Mouse (Mus musculus): ENCODE data around the gene Lancl3.

Gene Lancl3

GRCm38 (mm10) chrX:9248911-9249310 lies 49.2 kb downstream of the Lancl3 start:
- no peaks in the 10 kb centered on the region for H3K9me3 ChIP-seq (ENCODE audit: low read length)
- TF ChIP-seq POU5F1 (IDR thresholded peaks at IDR 0.05; ENCODE audit: borderline replicate concordance, low read length) (no peak), NANOG (IDR thresholded peaks at IDR 0.05; ENCODE audit: borderline replicate concordance, low read length) (no peak), CTCF (conservative IDR thresholded peaks at IDR 0.05; ENCODE audit: low read length) (no peak)
- H3K36me3 ChIP-seq (ENCODE audit: insufficient read depth, low read length), result no peaks in the 10 kb centered on the region
- no peak overlapping the region for H3K4me3 ChIP-seq (replicated peaks; ENCODE audit: low read length)
- H3K4me1 ChIP-seq (replicated peaks; ENCODE audit: low read depth, low read length), result no peaks in the 10 kb centered on the region
- H3K27me3 ChIP-seq (ENCODE audit: insufficient read depth, low read length), result no peaks in the 10 kb centered on the region

- Histone ChIP-seq H3K4me3 (replicated peaks; ENCODE audit: low read length) (no peak overlapping the region), H3K27me3 (ENCODE audit: insufficient read depth, low read length) (no peaks in the 10 kb centered on the region), H3K4me1 (replicated peaks; ENCODE audit: low read depth, low read length) (peaks cover 12% of the 10 kb centered on the region), H3K9me3 (ENCODE audit: low read length) (no peaks in the 10 kb centered on the region), H3K36me3 (ENCODE audit: insufficient read depth, low read length) (no peaks in the 10 kb centered on the region)
- TF ChIP-seq POU5F1 (IDR thresholded peaks at IDR 0.05; ENCODE audit: borderline replicate concordance, low read length) (no peak), NANOG (IDR thresholded peaks at IDR 0.05; ENCODE audit: borderline replicate concordance, low read length) (no peak), CTCF (conservative IDR thresholded peaks at IDR 0.05; ENCODE audit: low read length) (no peak)
Measured at GRCm38 (mm10) chrX:9253990-9254389, 54.3 kb downstream of the Lancl3 start.

- Histone ChIP-seq H3K9me3 (ENCODE audit: low read length) (no peaks in the 10 kb centered on the region), H3K4me3 (replicated peaks; ENCODE audit: low read length) (no peak overlapping the region), H3K27me3 (ENCODE audit: insufficient read depth, low read length) (no peaks in the 10 kb centered on the region), H3K4me1 (replicated peaks; ENCODE audit: low read depth, low read length) (peaks cover 12% of the 10 kb centered on the region), H3K36me3 (ENCODE audit: insufficient read depth, low read length) (no peaks in the 10 kb centered on the region)
- TF ChIP-seq NANOG (IDR thresholded peaks at IDR 0.05; ENCODE audit: borderline replicate concordance, low read length), result no peak
- no peak for TF ChIP-seq POU5F1 (IDR thresholded peaks at IDR 0.05; ENCODE audit: borderline replicate concordance, low read length)
Measured at GRCm38 (mm10) chrX:9254901-9255300, 55.2 kb downstream of the Lancl3 start.

- H3K4me1 ChIP-seq (replicated peaks; ENCODE audit: low read depth, low read length), result peaks cover 12% of the 10 kb centered on the region
- TF ChIP-seq NANOG (IDR thresholded peaks at IDR 0.05; ENCODE audit: borderline replicate concordance, low read length) (no peak), POU5F1 (IDR thresholded peaks at IDR 0.05; ENCODE audit: borderline replicate concordance, low read length) (no peak)
- no peaks in the 10 kb centered on the region for H3K27me3 ChIP-seq (ENCODE audit: insufficient read depth, low read length)
- H3K4me3 ChIP-seq (replicated peaks; ENCODE audit: low read length), result no peak within 1 kb of the TSS
- H3K36me3 ChIP-seq (ENCODE audit: insufficient read depth, low read length), result no peaks in the 10 kb centered on the region
- H3K9me3 ChIP-seq (ENCODE audit: low read length), result no peaks in the 10 kb centered on the region
Measured at GRCm38 (mm10) chrX:9256766-9257165, 57.1 kb downstream of the Lancl3 start, which contains the start of gene Gm14862. Gene Gm14862 (minus strand): TSS chrX:9256899.

GRCm38 (mm10) chrX:9257831-9258230 lies 58.1 kb downstream of the Lancl3 start:
- H3K4me1 ChIP-seq (replicated peaks; ENCODE audit: low read depth, low read length), result peaks cover 12% of the 10 kb centered on the region
- no peak overlapping the region for H3K4me3 ChIP-seq (replicated peaks; ENCODE audit: low read length)
- no peaks in the 10 kb centered on the region for H3K27me3 ChIP-seq (ENCODE audit: insufficient read depth, low read length)
- no peak for TF ChIP-seq CTCF (conservative IDR thresholded peaks at IDR 0.05; ENCODE audit: low read length)
- TF ChIP-seq NANOG (IDR thresholded peaks at IDR 0.05; ENCODE audit: borderline replicate concordance, low read length), result no peak
- TF ChIP-seq POU5F1 (IDR thresholded peaks at IDR 0.05; ENCODE audit: borderline replicate concordance, low read length), result no peak
- no peaks in the 10 kb centered on the region for H3K9me3 ChIP-seq (ENCODE audit: low read length)
- no peaks in the 10 kb centered on the region for H3K36me3 ChIP-seq (ENCODE audit: insufficient read depth, low read length)

- no peaks in the 10 kb centered on the region for H3K27me3 ChIP-seq (ENCODE audit: insufficient read depth, low read length)
- H3K4me1 ChIP-seq (replicated peaks; ENCODE audit: low read depth, low read length), result peaks cover 12% of the 10 kb centered on the region
- H3K9me3 ChIP-seq (ENCODE audit: low read length), result no peaks in the 10 kb centered on the region
- no peak overlapping the region for H3K4me3 ChIP-seq (replicated peaks; ENCODE audit: low read length)
- TF ChIP-seq CTCF (conservative IDR thresholded peaks at IDR 0.05; ENCODE audit: low read length) (no peak), NANOG (IDR thresholded peaks at IDR 0.05; ENCODE audit: borderline replicate concordance, low read length) (no peak), POU5F1 (IDR thresholded peaks at IDR 0.05; ENCODE audit: borderline replicate concordance, low read length) (no peak)
- no peaks in the 10 kb centered on the region for H3K36me3 ChIP-seq (ENCODE audit: insufficient read depth, low read length)
Measured at GRCm38 (mm10) chrX:9259267-9259666, 59.6 kb downstream of the Lancl3 start.

- no peak overlapping the region for H3K4me3 ChIP-seq (replicated peaks; ENCODE audit: low read length)
- no peaks in the 10 kb centered on the region for H3K36me3 ChIP-seq (ENCODE audit: insufficient read depth, low read length)
Measured at GRCm38 (mm10) chrX:9271112-9271511, 71.4 kb downstream of the Lancl3 start.

GRCm38 (mm10) chrX:9271947-9272459 lies 72.3 kb downstream of the Lancl3 start:
- Histone ChIP-seq H3K9me3 (ENCODE audit: low read length) (no peaks in the 10 kb centered on the region), H3K4me1 (replicated peaks; ENCODE audit: low read depth, low read length) (no peaks in the 10 kb centered on the region; the same call in 1 of the 2 replicates), H3K27me3 (ENCODE audit: insufficient read depth, low read length) (no peaks in the 10 kb centered on the region), H3K4me3 (replicated peaks; ENCODE audit: low read length) (peak overlapping the region; percentile 66), H3K36me3 (ENCODE audit: insufficient read depth, low read length) (no peaks in the 10 kb centered on the region)
- TF ChIP-seq POU5F1 (IDR thresholded peaks at IDR 0.05; ENCODE audit: borderline replicate concordance, low read length) (no peak), CTCF (conservative IDR thresholded peaks at IDR 0.05; ENCODE audit: low read length) (no peak), NANOG (IDR thresholded peaks at IDR 0.05; ENCODE audit: borderline replicate concordance, low read length) (no peak)

More at GRCm38 (mm10) chrX:9271112-9271511, 71.4 kb downstream of the Lancl3 start:
- Histone ChIP-seq H3K4me1 (replicated peaks; ENCODE audit: low read depth, low read length) (no peaks in the 10 kb centered on the region; the same call in 1 of the 2 replicates), H3K9me3 (ENCODE audit: low read length) (no peaks in the 10 kb centered on the region), H3K27me3 (ENCODE audit: insufficient read depth, low read length) (no peaks in the 10 kb centered on the region)
- TF ChIP-seq POU5F1 (IDR thresholded peaks at IDR 0.05; ENCODE audit: borderline replicate concordance, low read length) (no peak), NANOG (IDR thresholded peaks at IDR 0.05; ENCODE audit: borderline replicate concordance, low read length) (no peak)
